In the genomic region with DNA sequence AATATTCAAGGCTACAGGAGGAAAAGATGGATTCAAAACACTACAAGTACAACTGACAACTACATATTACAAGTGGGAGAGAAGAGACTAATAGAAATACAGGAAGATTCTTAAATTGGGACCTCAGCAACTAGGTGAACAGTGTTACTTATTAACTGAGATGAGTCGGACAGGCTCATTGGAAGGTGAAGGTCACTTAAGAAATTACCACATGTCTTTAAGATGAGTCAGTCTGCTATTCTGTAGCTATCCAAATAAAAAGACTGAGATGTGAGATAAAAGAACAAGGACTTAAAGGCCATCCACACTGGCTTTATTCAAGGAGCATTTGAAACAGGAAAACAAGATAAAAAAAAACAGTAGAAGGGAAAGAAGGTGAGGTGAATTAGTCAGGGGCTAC, we compare ENCODE assay signal across 25 mouse cellular contexts. TPM values are rescaled to one million over a fixed set of nuclear protein-coding genes. Genes with fewer than 3 reads are reported as not detected.
"Had no signal": no experiment of that assay in that cellular context is flagged by ENCODE, and none has a peak within 500 bp of the region (broad histone marks: within the 10 kb centered on the region; RNA-seq: fewer than 3 reads in every experiment).

No protein-coding gene starts in this region.

- H3K9me3 ChIP-seq: heart, embryonic 10.5 days; heart, embryonic 12.5 days; hindbrain, embryonic 10.5 days; hindbrain, embryonic 12.5 days; limb, embryonic 10.5 days; limb, embryonic 12.5 days; liver, embryonic 13.5 days; liver, embryonic 15.5 days had no signal

- H3K4me1 ChIP-seq: hindbrain, embryonic 10.5 days; hindbrain, embryonic 12.5 days; limb, embryonic 10.5 days; limb, embryonic 12.5 days had no signal

- H3K4me3 ChIP-seq: heart, adult 2 months; heart, embryonic 10.5 days; heart, embryonic 12.5 days; hindbrain, embryonic 10.5 days; hindbrain, embryonic 12.5 days; left cerebral cortex, adult 2 months; limb, embryonic 10.5 days; limb, embryonic 12.5 days; liver, embryonic 13.5 days; liver, embryonic 15.5 days had no signal

- DNase-seq: gastrocnemius, postnatal 14 days; gastrocnemius, postnatal 36 days; heart, adult 11 months; heart, adult 2 months; heart, postnatal 10 days; heart, postnatal 4 days; kidney, adult 18-20 months; kidney, postnatal 14 days; kidney, postnatal 4 days; liver; liver, embryonic 13.5 days; liver, postnatal 0 days had no signal

- H3K27me3 ChIP-seq: heart, embryonic 12.5 days; hindbrain, embryonic 12.5 days; limb, embryonic 12.5 days; liver, embryonic 13.5 days; liver, embryonic 15.5 days had no signal

- H3K4me2 ChIP-seq: heart, embryonic 12.5 days; hindbrain, embryonic 12.5 days; hindbrain, embryonic 14.5 days; limb, embryonic 12.5 days; liver, embryonic 11.5 days; liver, embryonic 13.5 days; liver, embryonic 15.5 days had no signal

- H3K27ac ChIP-seq: heart, adult 2 months; heart, embryonic 10.5 days; hindbrain, embryonic 10.5 days; hindbrain, embryonic 12.5 days; hindbrain, embryonic 14.5 days; kidney, postnatal 0 days; left cerebral cortex, adult 2 months; limb, embryonic 10.5 days; limb, embryonic 12.5 days; liver, embryonic 13.5 days; liver, embryonic 15.5 days had no signal

- H3K36me3 ChIP-seq: heart, embryonic 10.5 days; heart, embryonic 12.5 days; hindbrain, embryonic 10.5 days; hindbrain, embryonic 12.5 days; limb, embryonic 10.5 days; limb, embryonic 12.5 days had no signal

- H3K9ac ChIP-seq: heart, embryonic 12.5 days; hindbrain, embryonic 12.5 days; hindbrain, embryonic 14.5 days; limb, embryonic 12.5 days; liver, embryonic 13.5 days; liver, embryonic 15.5 days; liver, postnatal 0 days had no signal

- ATAC-seq: hindbrain, embryonic 16.5 days; inflammation-experienced regulatory T-cells, adult 6 months; liver, postnatal 0 days had no signal

RNA-seq across cellular contexts. Expression of a gene that starts 11.3 kb away (rescaled TPM):
- polyA plus RNA-seq: inflammation-experienced regulatory T-cells, adult 6 months had no signal
